Mouse (Mus musculus) liver, adult (tissue): ENCODE data around the gene Slc9a1.

Source experiments
- GATA4 ChIP-seq: IDR thresholded peaks from 2 replicates; pipeline ENCODE4 v1.6.1; 2014; ENCODE audit warnings: mild to moderate bottlenecking, low read length; ENCODE audit not compliant: insufficient replicate concordance

Gene Slc9a1

DNA sequence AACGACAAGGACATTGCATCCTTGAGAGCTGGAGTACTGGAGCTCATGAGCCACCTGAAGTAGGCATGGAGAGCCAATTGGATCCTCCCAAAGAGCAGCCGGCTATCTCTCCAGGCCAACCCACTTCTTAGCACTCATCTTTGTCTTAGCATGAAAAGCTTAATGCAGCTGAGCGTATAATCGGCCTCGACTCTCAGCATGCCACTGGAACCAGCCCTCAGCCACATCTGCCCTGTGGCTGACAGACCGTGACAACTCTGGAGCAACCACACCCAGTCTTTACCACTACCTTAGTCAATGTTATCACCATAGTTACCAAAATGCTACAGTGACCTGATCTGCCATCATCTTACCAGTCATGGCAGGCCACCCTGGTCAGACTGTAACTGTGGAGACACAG is 62.0 kb downstream of the Slc9a1 start:
- TF ChIP-seq GATA4, result no peak

DNA sequence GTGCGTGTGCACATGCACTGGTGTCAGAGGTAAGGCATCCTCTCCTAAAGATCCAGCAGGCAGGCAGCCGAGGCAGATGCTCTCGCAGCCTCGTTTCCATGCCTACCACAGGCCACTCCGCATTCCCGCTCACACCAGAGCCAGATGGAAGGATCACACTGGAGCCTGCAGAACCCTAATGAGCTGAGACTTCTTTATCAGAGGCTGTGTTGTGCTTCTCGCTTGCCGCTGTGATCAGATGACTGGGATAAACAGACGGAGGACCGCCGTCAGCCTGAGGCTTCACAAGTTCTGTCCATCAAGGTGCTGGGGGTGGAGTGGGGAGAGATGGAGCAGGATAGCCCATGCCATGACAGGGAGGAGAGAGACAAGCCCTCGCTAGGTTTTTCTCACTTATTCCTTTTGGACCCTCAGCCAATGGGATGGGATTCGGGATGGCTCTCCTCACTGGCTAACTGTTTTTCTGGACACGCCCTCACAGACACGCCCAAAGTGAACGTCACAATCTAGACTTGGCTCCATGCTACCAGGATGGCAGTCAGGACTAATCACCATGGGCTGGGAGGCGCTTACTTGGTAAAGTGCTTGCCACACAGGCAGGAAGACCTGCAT is 63.2 kb downstream of the Slc9a1 start:
- no peak for TF ChIP-seq GATA4

DNA sequence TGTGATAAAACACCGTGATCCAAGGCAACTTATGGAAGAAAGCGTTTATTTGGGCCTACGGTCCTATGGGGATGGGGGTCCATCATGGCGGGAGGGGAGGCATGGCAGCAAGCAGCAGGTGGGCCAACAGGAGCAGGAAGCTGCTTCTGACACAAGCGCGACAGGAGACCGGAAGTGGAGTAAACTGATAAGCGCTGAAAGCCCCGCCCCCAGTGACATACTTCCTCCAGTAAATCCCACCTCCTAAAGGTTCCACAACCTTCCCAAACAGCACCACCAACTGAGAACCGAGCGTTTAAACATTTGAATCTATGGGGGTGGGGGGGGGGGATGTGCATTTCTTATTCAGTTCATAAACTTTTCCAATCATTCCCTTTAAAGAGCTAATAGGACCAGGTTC is 66.4 kb downstream of the Slc9a1 start:
- TF ChIP-seq GATA4, result no peak

DNA sequence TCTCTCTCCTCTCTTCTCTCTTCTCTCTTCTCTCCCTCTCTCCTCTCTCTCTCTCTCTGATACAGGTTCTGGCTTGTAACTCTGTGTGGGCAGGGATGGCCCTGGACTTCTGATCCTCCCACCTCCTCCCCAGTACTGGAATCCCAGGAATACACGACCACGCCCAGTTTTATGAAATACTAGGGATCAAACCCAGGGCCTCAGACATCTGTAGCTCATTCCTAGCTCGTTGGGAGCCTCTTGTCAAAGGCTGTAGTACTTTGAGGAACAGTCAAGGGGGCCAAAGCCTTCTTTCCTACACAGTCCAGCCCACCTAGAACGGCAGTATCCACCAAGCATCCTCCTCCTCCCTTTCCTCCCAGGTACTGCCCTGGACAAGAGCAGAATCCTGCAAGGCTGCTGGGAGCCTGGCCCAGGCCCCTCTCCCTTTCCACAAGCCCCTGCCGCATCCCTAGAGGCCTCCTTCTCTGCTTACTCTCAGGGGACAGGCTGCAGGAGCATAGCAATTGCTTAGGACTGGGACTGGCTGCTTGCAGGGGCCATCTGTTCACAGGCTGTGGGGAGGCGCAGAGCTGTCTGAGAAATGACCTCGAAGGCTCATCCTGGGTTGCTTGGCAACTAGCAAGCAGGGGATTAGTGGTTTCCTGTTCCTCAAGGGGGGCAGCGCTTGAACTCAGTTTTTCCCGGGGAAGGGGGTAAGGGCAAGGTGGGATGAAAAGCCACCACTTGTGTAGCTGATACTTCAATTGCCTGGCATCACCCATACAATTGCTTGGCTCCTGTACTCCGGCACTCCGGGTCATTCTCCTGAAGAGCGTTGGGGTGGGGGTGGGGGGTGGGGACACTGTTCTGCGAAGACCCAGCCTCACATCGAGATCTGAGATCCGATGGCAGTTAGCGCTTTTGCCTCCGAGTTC is 70.2 kb downstream of the Slc9a1 start:
- no peak for TF ChIP-seq GATA4

GRCm38 (mm10) chr4:133440377-133440795 is 70.9 kb downstream of the Slc9a1 start:
- no peak for TF ChIP-seq GATA4

- no peak for TF ChIP-seq GATA4
These were observed 72.7 kb downstream of the Slc9a1 start for GRCm38 (mm10) chr4:133442194-133442593.

GRCm38 (mm10) chr4:133443085-133443484 is 73.6 kb downstream of the Slc9a1 start:
- no peak for TF ChIP-seq GATA4

DNA sequence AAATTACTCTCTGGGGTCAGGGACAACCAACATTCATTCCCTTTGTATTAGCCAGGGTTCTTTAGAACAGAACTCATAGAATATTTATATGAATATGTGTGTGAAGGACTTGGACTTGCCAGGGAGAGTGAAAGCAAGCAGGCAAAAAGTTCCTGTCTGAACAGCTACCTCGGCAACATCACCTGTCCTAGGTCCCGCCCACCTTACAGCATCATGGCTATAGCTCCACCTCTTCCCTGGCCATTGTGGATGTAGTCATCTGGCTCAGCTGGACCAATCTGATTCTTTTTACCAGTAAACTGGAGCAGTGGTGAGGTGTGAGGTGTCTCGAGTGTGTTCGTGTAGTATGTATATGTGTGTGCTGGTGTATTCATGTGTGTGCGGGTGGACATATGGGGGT is 76.2 kb downstream of the Slc9a1 start:
- no peak for TF ChIP-seq GATA4

DNA sequence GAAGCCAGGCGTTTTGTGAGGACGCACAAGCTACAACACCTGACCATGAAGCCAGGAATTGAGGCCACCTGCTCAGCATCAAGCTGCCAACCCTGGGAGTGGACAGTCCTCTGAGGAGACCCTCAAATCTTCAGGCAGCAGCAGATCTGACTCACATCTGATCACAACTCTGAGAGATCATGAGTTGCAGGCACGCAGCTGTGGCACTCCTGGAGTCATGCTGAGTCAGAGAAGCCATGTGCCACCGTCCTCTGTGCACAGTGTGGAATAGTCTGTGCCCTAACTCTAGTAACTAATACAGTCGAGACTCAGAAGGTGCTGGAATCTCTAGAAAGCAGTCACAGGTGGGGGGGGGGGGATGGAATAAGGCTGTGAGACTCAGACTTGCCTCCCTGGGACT is 77.9 kb downstream of the Slc9a1 start:
- no peak for TF ChIP-seq GATA4

DNA sequence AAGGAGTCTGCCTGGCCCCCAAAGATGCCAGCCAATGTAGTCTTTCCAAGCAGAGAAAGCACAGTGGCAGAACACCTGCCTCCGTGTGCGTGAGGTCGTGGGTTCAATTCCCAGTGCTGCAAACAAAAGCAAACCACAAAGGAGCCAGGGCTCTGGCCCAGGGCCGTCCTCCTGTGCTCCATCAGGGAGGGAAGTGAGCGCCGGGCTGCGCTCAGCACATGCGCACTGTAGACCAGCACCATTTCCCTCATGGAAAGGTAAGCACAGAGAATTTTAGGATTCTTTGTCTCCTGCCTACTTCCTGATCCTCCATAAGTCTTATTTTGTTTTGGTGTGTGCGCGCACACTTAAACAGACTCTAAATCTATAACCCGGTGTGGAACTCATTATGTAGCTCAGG is 78.5 kb downstream of the Slc9a1 start:
- no peak for TF ChIP-seq GATA4

GRCm38 (mm10) chr4:133448708-133449388 is 79.3 kb downstream of the Slc9a1 start:
- no peak for TF ChIP-seq GATA4

DNA sequence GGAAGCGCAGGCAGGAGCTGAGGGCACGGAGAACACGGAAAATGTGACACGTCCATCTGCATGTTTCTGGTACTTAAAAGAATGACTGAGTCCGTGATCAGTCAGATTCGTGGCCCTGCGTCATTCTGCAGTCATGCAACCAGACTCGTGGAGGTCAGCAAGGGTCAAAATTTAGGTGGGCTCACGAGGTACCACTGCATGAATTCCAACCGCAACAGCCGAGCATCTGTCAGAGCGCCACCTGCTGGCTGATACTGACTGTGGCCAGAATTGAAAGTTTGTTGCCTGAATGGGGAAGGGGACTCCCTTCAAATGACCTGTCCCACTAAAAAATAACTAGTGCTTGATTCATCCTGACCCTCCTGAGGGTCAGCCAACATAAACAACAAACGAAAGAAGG is 80.2 kb downstream of the Slc9a1 start:
- TF ChIP-seq GATA4, result no peak

- no peak for TF ChIP-seq GATA4
These were observed 82.0 kb downstream of the Slc9a1 start for GRCm38 (mm10) chr4:133451536-133451935.

- TF ChIP-seq GATA4, result no peak
These were observed 82.9 kb downstream of the Slc9a1 start for GRCm38 (mm10) chr4:133452433-133452832.

DNA sequence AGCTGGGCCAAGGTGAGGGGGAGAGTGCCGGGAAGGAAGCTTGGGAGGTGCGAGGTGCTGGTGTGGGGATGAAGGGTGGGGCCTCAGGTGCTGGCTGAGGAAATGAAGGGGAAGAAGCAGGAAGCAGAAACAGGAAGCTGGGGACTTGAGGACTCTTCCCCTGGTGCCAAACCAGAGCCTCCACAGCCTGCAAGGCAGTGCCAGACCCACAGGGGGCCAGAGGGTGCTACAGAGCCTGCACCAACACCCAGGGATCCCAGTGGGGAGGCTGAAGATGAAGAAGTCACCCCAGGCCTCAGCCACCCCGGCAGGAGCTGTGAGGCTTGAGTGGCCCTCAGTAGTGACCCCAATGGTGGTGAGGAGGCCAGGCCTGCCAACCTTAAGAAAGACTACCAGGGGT is 88.5 kb downstream of the Slc9a1 start:
- no peak for TF ChIP-seq GATA4

- no peak for TF ChIP-seq GATA4
These were observed 90.5 kb downstream of the Slc9a1 start for GRCm38 (mm10) chr4:133460006-133460405.
